Mouse (Mus musculus) olfactory bulb, adult 2 months (tissue): ENCODE measurements around the gene Myrf. TPM values are rescaled to one million over a fixed set of nuclear protein-coding genes. Genes with fewer than 3 reads are reported as not detected.

Source experiments
- H3K27ac ChIP-seq: fragments of 200-500 bp; 2 replicates; pipeline ENCODE4 v1.5.1; 2012; ENCODE audit warnings: low read depth, low read length; ENCODE audit not compliant: insufficient read depth
- H3K4me1 ChIP-seq: fragments of 200-500 bp; 2 replicates; pipeline ENCODE4 v1.6.1; 2012; ENCODE audit warnings: low read length; ENCODE audit not compliant: control insufficient read depth, insufficient read depth
- H3K4me3 ChIP-seq: fragments of 200-500 bp; 2 replicates; pipeline ENCODE4 v1.5.1; 2012; ENCODE audit warnings: mild to moderate bottlenecking, low read depth, low read length, moderate library complexity; ENCODE audit not compliant: insufficient read depth
- CTCF ChIP-seq: fragments of 200-500 bp; IDR thresholded peaks from 2 replicates; pipeline ENCODE4 v1.5.1; 2012; ENCODE audit warnings: low read depth, mild to moderate bottlenecking, low read length, moderate library complexity; ENCODE audit not compliant: insufficient read depth
- POLR2A ChIP-seq: fragments of 200-500 bp; IDR thresholded peaks from 2 replicates; pipeline ENCODE4 v1.6.1; 2012; ENCODE audit warnings: mild to moderate bottlenecking, low read depth, low read length, moderate library complexity; ENCODE audit not compliant: insufficient read depth
- WGBS: fragments of 180-500 bp; shearing (Covaris S2); methylation state at CpG from one replicate; pipeline ENCODE4 v1.1.7; 2018; 5-methylcytosine and 5-hydroxymethylcytosine counted together
- polyA plus RNA-seq: library from polyadenylated mRNA; stranded (reverse); fragments of >200 nt; gene quantifications from 2 replicates; pipeline ENCODE4 v1.2.4, GENCODE M21; 2012; ENCODE audit warnings: low replicate concordance; ENCODE audit not compliant: missing spikeins, insufficient read depth, insufficient read length

Gene Myrf
- not detected in 2 replicates for polyA plus RNA-seq

- H3K27ac ChIP-seq, result no peak within 1 kb of the TSS
- WGBS, result 7% methylated on average over 43 of the region's 43 CpGs
- TF ChIP-seq CTCF (peak; percentile 99), POLR2A (no peak)
Measured at GRCm38 (mm10) chr19:10240654-10241305, at the start of gene Myrf. Gene Myrf, minus strand, starts transcription at chr19:10240748.

GRCm38 (mm10) chr19:10289609-10290150 is 49.1 kb upstream of the Myrf start:
- H3K4me1 ChIP-seq, result peaks cover 62% of the 10 kb centered on the region
- no peak for TF ChIP-seq CTCF
- TF ChIP-seq POLR2A, result no peak
- no peak overlapping the region for H3K4me3 ChIP-seq
- 75% methylated on average over 4 of the region's 4 CpGs for WGBS
- no peak overlapping the region for H3K27ac ChIP-seq

More at GRCm38 (mm10) chr19:10240654-10241305, at the start of gene Myrf:
- H3K4me3 ChIP-seq, result peak within 1 kb of the TSS; percentile 63
- H3K4me1 ChIP-seq, result peaks cover 8% of the 10 kb centered on the region

- peaks cover 57% of the 10 kb centered on the region for H3K4me1 ChIP-seq
- WGBS, result 83% methylated on average over 8 of the region's 8 CpGs
- H3K4me3 ChIP-seq, result no peak overlapping the region
- no peak overlapping the region for H3K27ac ChIP-seq
- no peak for TF ChIP-seq CTCF
- no peak for TF ChIP-seq POLR2A
Measured at GRCm38 (mm10) chr19:10288125-10289040, 47.8 kb upstream of the Myrf start.

- TF ChIP-seq POLR2A (no peak), CTCF (no peak)
- peaks cover 58% of the 10 kb centered on the region for H3K4me1 ChIP-seq
- no peak overlapping the region for H3K4me3 ChIP-seq
- H3K27ac ChIP-seq, result no peak overlapping the region
- WGBS, result 82% methylated on average over 10 of the region's 10 CpGs
Measured at GRCm38 (mm10) chr19:10286458-10286872, 45.9 kb upstream of the Myrf start.

- H3K27ac ChIP-seq, result peak overlapping the region; percentile 24; the same call in 1 of the 2 replicates
- TF ChIP-seq POLR2A (no peak), CTCF (no peak)
- WGBS, result 59% methylated on average over 14 of the region's 14 CpGs
Measured at GRCm38 (mm10) chr19:10280771-10281540, 40.4 kb upstream of the Myrf start.

GRCm38 (mm10) chr19:10279668-10280067 is 39.1 kb upstream of the Myrf start:
- 82% methylated on average over 9 of the region's 9 CpGs for WGBS
- TF ChIP-seq CTCF (no peak), POLR2A (no peak)
- Histone ChIP-seq H3K4me1 (peaks cover 58% of the 10 kb centered on the region), H3K27ac (no peak overlapping the region), H3K4me3 (no peak overlapping the region)

More at GRCm38 (mm10) chr19:10280771-10281540, 40.4 kb upstream of the Myrf start:
- Histone ChIP-seq H3K4me3 (no peak overlapping the region), H3K4me1 (peaks cover 58% of the 10 kb centered on the region)

GRCm38 (mm10) chr19:10278669-10279324 is 38.2 kb upstream of the Myrf start:
- no peak for TF ChIP-seq CTCF
- no peak for TF ChIP-seq POLR2A
- H3K27ac ChIP-seq, result no peak overlapping the region
- no peak overlapping the region for H3K4me3 ChIP-seq
- 32% methylated on average over 6 of the region's 6 CpGs for WGBS
- peaks cover 58% of the 10 kb centered on the region for H3K4me1 ChIP-seq

- WGBS, result 48% methylated on average over 5 of the region's 5 CpGs
- H3K4me1 ChIP-seq, result peaks cover 68% of the 10 kb centered on the region
- H3K27ac ChIP-seq, result no peak overlapping the region
- no peak overlapping the region for H3K4me3 ChIP-seq
- TF ChIP-seq POLR2A (no peak), CTCF (no peak)
Measured at GRCm38 (mm10) chr19:10277759-10278158, 37.2 kb upstream of the Myrf start.
